Mouse (Mus musculus) megakaryocyte, embryonic 14.5 days (primary cell): Measurements from ENCODE around the gene Cog6.

Experiments used
- FLI1 ChIP-seq: IDR thresholded peaks from 2 replicates; pipeline ENCODE4 v1.6.1; 2012; ENCODE audit warnings: low read length, inconsistent platforms, mixed read lengths
- GATA1 ChIP-seq: IDR thresholded peaks from 3 replicates; pipeline ENCODE4 v1.6.1; 2012; ENCODE audit warnings: mixed read lengths, low read length, inconsistent platforms, borderline replicate concordance

DNA sequence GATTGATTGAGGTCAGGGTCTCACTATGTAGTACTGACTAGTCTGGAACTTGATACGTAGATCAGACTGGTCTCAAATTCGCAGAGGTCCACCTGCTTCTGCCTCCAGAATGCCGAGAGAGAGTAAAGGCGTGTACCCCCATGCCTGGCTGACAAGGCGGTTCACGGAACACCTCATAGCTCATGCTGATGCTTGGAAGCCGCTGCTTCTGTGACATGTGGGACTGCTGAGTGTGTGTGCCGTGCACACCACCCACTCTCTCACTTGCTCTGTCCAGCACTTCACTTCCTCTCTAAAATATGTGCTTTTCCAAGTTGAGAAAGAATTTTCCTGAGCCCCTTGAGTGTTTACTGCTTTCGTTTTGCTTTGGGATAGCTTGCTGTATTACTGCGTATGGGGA, 39.4 kb upstream of the Cog6 start:
- TF ChIP-seq GATA1: no peak
- TF ChIP-seq FLI1: no peak
